In the genomic region with DNA sequence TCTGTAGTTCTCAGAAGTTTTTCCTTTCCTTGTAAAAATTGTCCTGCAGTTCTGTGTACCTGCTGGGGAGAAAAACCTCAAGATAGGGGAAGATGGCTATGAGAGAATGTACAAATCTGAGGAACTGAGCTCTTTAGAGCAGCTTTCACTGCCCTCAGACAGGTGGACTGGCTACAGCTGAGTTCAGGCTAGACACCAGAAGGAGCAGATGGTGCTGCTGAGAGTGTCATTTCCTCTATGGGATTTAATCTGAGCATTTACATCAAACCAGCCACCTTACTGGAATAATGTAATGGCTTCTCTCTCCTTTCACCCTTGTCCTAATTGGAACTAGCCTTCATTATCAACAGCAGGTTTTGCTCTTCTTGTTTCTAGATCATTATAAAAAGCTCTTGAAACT, we compare ENCODE assay signal across 19 mouse cellular contexts. TPM values are rescaled to one million over a fixed set of nuclear protein-coding genes. Genes with fewer than 3 reads are reported as not detected.
DNase-seq lines count a peak whose midpoint lies in the region; ATAC-seq and TF ChIP-seq lines count a peak whose summit lies in the region.
"Had no signal": no experiment of that assay in that cellular context is flagged by ENCODE, and none has a peak within 500 bp of the region (broad histone marks: within the 10 kb centered on the region; RNA-seq: fewer than 3 reads in every experiment).

No protein-coding gene starts in this region.

- H3K9ac ChIP-seq in forebrain, embryonic 12.5 days, result no peak overlapping the region
- no peak overlapping the region for H3K9ac ChIP-seq in forebrain, postnatal 0 days
- H3K9ac ChIP-seq: heart, embryonic 15.5 days; hindbrain, embryonic 12.5 days; liver, embryonic 13.5 days had no signal

- DNase-seq in forebrain, postnatal 0 days, result no peak
- DNase-seq in layer of hippocampus, adult 2 months (ENCODE audit: low spot score in 2 of 2), result no peak
- no peak for DNase-seq in layer of hippocampus, postnatal 10 days (ENCODE audit: low spot score in 2 of 2)
- peak; percentile 82 to 94 for DNase-seq in cerebellum, adult 2 months
- no peak for DNase-seq in spleen, postnatal 36 days (ENCODE audit: low spot score in 2 of 2)
- DNase-seq in heart, adult 8-10 months (ENCODE audit: low spot score), result no peak
- DNase-seq: kidney, postnatal 36 days; liver, embryonic 13.5 days; thymus, postnatal 36 days had no signal

- no peak overlapping the region for H3K4me3 ChIP-seq in forebrain, embryonic 12.5 days (replicated peaks)
- H3K4me3 ChIP-seq in forebrain, postnatal 0 days (ENCODE audit: low read depth, low read length), result no peak overlapping the region
- H3K4me3 ChIP-seq in layer of hippocampus, adult 2 months, result no peak overlapping the region
- H3K4me3 ChIP-seq in cerebellum, adult 2 months (replicated peaks; ENCODE audit: insufficient read depth, low read depth, low read length), result no peak overlapping the region
- H3K4me3 ChIP-seq: heart, embryonic 15.5 days; hindbrain, embryonic 12.5 days; liver, embryonic 13.5 days had no signal

- no peaks in the 10 kb centered on the region for H3K36me3 ChIP-seq in forebrain, embryonic 12.5 days (replicated peaks)
- H3K36me3 ChIP-seq in forebrain, postnatal 0 days (ENCODE audit: insufficient read depth), result no peaks in the 10 kb centered on the region
- H3K36me3 ChIP-seq: heart, embryonic 15.5 days; hindbrain, embryonic 12.5 days had no signal

- H3K4me2 ChIP-seq in forebrain, embryonic 12.5 days, result no peak overlapping the region
- H3K4me2 ChIP-seq in forebrain, postnatal 0 days (ENCODE audit: low read depth), result no peak overlapping the region
- H3K4me2 ChIP-seq: heart, embryonic 15.5 days; hindbrain, embryonic 12.5 days; liver, embryonic 13.5 days had no signal

- peaks cover 12% of the 10 kb centered on the region; the same call in 1 of the 2 replicates for H3K4me1 ChIP-seq in forebrain, embryonic 12.5 days
- H3K4me1 ChIP-seq in forebrain, postnatal 0 days (ENCODE audit: insufficient read depth), result no peaks in the 10 kb centered on the region
- H3K4me1 ChIP-seq in cerebellum, adult 2 months (ENCODE audit: control insufficient read depth, insufficient read depth, low read length), result peaks cover 22% of the 10 kb centered on the region

- no peak for ATAC-seq in forebrain, embryonic 12.5 days (ENCODE audit: low FRiP score)
- ATAC-seq in forebrain, postnatal 0 days, result no peak
- ATAC-seq in neutrophil, adult 5-6 weeks (ENCODE audit: extremely low read depth, insufficient number of reproducible peaks, low FRiP score, poor library complexity, severe bottlenecking), result 0 out of 2 replicates have a peak, but pooled peaks have one; percentile 30
- ATAC-seq: lung, postnatal 0 days; Patski had no signal

- TF ChIP-seq POLR2A in cerebellum, adult 2 months (IDR thresholded peaks at IDR 0.05; ENCODE audit: borderline replicate concordance, insufficient read depth, low read length), result no peak

- no peaks in the 10 kb centered on the region for H3K9me3 ChIP-seq in forebrain, embryonic 12.5 days
- no peaks in the 10 kb centered on the region for H3K9me3 ChIP-seq in forebrain, postnatal 0 days (ENCODE audit: low read length)
- H3K9me3 ChIP-seq: heart, embryonic 15.5 days; hindbrain, embryonic 12.5 days; liver, embryonic 13.5 days had no signal

- no peak for TF ChIP-seq CTCF in forebrain, postnatal 0 days (IDR thresholded peaks at IDR 0.05; ENCODE audit: low read depth)
- TF ChIP-seq CTCF in layer of hippocampus, adult 2 months (conservative IDR thresholded peaks at IDR 0.05), result no peak
- no peak for TF ChIP-seq CTCF in cerebellum, adult 2 months (IDR thresholded peaks at IDR 0.05; ENCODE audit: borderline replicate concordance, insufficient read depth, low read depth, low read length)

- 0 out of 2 replicates have a peak overlapping the region, but pooled peaks have one; percentile 9 for H3K27ac ChIP-seq in forebrain, embryonic 12.5 days
- no peak overlapping the region for H3K27ac ChIP-seq in forebrain, postnatal 0 days (ENCODE audit: low read depth, low read length)
- peak overlapping the region; percentile 52; the same call in 1 of the 2 replicates for H3K27ac ChIP-seq in layer of hippocampus, adult 2 months
- no peak overlapping the region for H3K27ac ChIP-seq in cerebellum, adult 2 months (ENCODE audit: insufficient read depth, low read length)
- H3K27ac ChIP-seq: heart, embryonic 15.5 days; hindbrain, embryonic 12.5 days; liver, embryonic 13.5 days had no signal

- H3K27me3 ChIP-seq in forebrain, embryonic 12.5 days, result no peaks in the 10 kb centered on the region
- H3K27me3 ChIP-seq in forebrain, postnatal 0 days (ENCODE audit: insufficient read depth, low read length), result no peaks in the 10 kb centered on the region
- H3K27me3 ChIP-seq in cerebellum, adult 2 months (ENCODE audit: control insufficient read depth, insufficient read depth, low read length), result no peaks in the 10 kb centered on the region
- H3K27me3 ChIP-seq: heart, embryonic 15.5 days; hindbrain, embryonic 12.5 days; liver, embryonic 13.5 days; Patski had no signal

RNA-seq across cellular contexts. Expression of gene Susd6, which starts 8.0 kb away (rescaled TPM):
- 19.5 and 21.2 TPM in 2 replicates for polyA plus RNA-seq in forebrain, embryonic 12.5 days (2016; fragmentation: Nextera tagmentation; extraction: Ambion mirVana)
- total RNA-seq in forebrain, postnatal 0 days (2014; rRNA removed), result 12.5 and 15.3 TPM in 2 replicates
- polyA plus RNA-seq in forebrain, postnatal 0 days (2015; fragmentation: Nextera tagmentation; extraction: Ambion mirVana), result 6.8 and 8.0 TPM in 2 replicates
- 10 to 100 TPM; 71.6 to 72.1 TPM for total RNA-seq in layer of hippocampus, adult 2 months (2021)
- 10 to 100 TPM; 36.3 to 36.5 TPM for total RNA-seq in layer of hippocampus, postnatal 10 days (2021)
- 46.3 and 54.8 TPM in 2 replicates for polyA plus RNA-seq in cerebellum, adult 2 months (2012; rRNA removed)
- 103 and 111 TPM in 2 replicates for total RNA-seq in neutrophil, adult 5-6 weeks (2017)
- total RNA-seq in heart, adult 8-10 months (2022), result 10 to 100 TPM; 70.6 to 75.8 (median 73.7) TPM

RNA-seq across cellular contexts. Expression of gene Ccdc177, which starts 37.8 kb away (rescaled TPM):
- polyA plus RNA-seq in forebrain, embryonic 12.5 days (2016; fragmentation: Nextera tagmentation; extraction: Ambion mirVana), result 6.2 and 7.8 TPM in 2 replicates
- 19.1 and 23.5 TPM in 2 replicates for total RNA-seq in forebrain, postnatal 0 days (2014; rRNA removed)
- 1.6 and 2.3 TPM in 2 replicates for polyA plus RNA-seq in forebrain, postnatal 0 days (2015; fragmentation: Nextera tagmentation; extraction: Ambion mirVana)
- 10 to 100 TPM; 18.4 to 18.6 TPM for total RNA-seq in layer of hippocampus, adult 2 months (2021)
- total RNA-seq in layer of hippocampus, postnatal 10 days (2021), result 10 to 100 TPM; 18.1 to 19.0 TPM
- 4.9 and 5.4 TPM in 2 replicates for polyA plus RNA-seq in cerebellum, adult 2 months (2012; rRNA removed)
- total RNA-seq in neutrophil, adult 5-6 weeks (2017), result not detected in 2 replicates
- under 1 TPM in 1 of 4 experiments, not detected in 3; 0.08 TPM for total RNA-seq in heart, adult 8-10 months (2022)
- total RNA-seq: megakaryocyte, adult 5-6 weeks; monocyte, adult 5-6 weeks had no signal
- polyA plus RNA-seq: heart, embryonic 15.5 days; kidney, adult 2 months; liver, embryonic 13.5 days; spleen, adult 2 months had no signal

Comparison
In these comparisons a context has a peak if more than half of its experiments do, and no peak if none do; other contexts are left out.
1. H3K27ac ChIP-seq: peak in forebrain, embryonic 12.5 days (single experiment) and layer of hippocampus, adult 2 months (single experiment); none in forebrain, postnatal 0 days (single experiment) and cerebellum, adult 2 months (single experiment).
2. DNase-seq: peak in cerebellum, adult 2 months (2 of 2); none in forebrain, postnatal 0 days (single experiment), layer of hippocampus, adult 2 months (0 of 2), layer of hippocampus, postnatal 10 days (0 of 2), spleen, postnatal 36 days (0 of 2) and heart, adult 8-10 months (single experiment).
3. RNA of gene Ccdc177, which starts 37.8 kb away (total RNA-seq): 19.1 to 23.5 TPM in forebrain, postnatal 0 days, 18.1 to 19.0 TPM in layer of hippocampus, postnatal 10 days and 18.4 to 18.6 TPM in layer of hippocampus, adult 2 months; 0.08 TPM in heart, adult 8-10 months and not detected in neutrophil, adult 5-6 weeks; every median in the first group is over 10 times any median in the second.